Comparison of ENCODE assay signal across 7 mouse cellular contexts in the genomic region with DNA sequence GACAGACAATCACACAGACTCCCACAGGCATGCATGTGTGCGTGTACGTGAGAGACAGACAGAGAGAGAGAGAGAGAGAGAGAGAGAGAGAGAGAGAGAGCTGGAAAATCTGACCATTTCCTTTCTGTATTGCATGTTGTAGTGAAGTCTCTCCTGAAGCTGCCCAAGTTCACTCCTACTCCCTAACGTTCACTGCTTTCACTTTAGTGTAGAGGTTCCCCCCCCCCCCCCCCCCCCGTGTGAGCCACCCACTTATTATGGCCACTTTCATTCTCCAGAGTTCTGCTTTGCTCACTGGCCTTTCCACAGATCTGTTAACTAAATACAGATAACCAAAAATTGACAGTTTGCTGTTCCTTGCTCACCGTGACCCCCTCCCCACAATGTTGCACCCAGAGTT. TPM values are rescaled to one million over a fixed set of nuclear protein-coding genes. Genes with fewer than 3 reads are reported as not detected.
A peak's percentile ranks its signal among the peaks of the same experiment; 100 is the strongest.
DNase-seq lines count a peak whose midpoint lies in the region; ATAC-seq and TF ChIP-seq lines count a peak whose summit lies in the region.

No protein-coding gene starts in this region.

- H3K9ac ChIP-seq in heart, embryonic 13.5 days, result peak overlapping the region; percentile 59

- peak overlapping the region; percentile 63; the same call in 1 of the 2 replicates for H3K27ac ChIP-seq in heart, embryonic 13.5 days (replicated peaks)
- H3K27ac ChIP-seq in macrophage, result peak overlapping the region; percentile 52

- H3K9me3 ChIP-seq in G1E (replicated peaks), result no peaks in the 10 kb centered on the region
- no peaks in the 10 kb centered on the region for H3K9me3 ChIP-seq in heart, embryonic 13.5 days

- peaks cover 39% of the 10 kb centered on the region for H3K79me2 ChIP-seq in C2C12 (ENCODE audit: control insufficient read depth, insufficient read depth)
- H3K79me2 ChIP-seq in macrophage (ENCODE audit: inconsistent target), result peaks cover 40% of the 10 kb centered on the region

- H3K36me3 ChIP-seq in C2C12 (ENCODE audit: control insufficient read depth, insufficient read depth) (peaks cover 8% of the 10 kb centered on the region), G1E (replicated peaks) (peaks cover 5% of the 10 kb centered on the region), macrophage (ENCODE audit: inconsistent target) (no peaks in the 10 kb centered on the region)
- peaks cover 17% of the 10 kb centered on the region for H3K36me3 ChIP-seq in heart, embryonic 13.5 days

- H3K79me3 ChIP-seq in C2C12 (ENCODE audit: low read depth), result peaks cover 34% of the 10 kb centered on the region

- no peak for ATAC-seq in G1E (ENCODE audit: extremely low read depth, insufficient number of reproducible peaks, low FRiP score, poor library complexity, severe bottlenecking)
- no peak for ATAC-seq in heart, embryonic 13.5 days (ENCODE audit: extremely low read depth, insufficient number of reproducible peaks, low FRiP score, low TSS enrichment)

- DNase-seq in G1E (ENCODE audit: low spot score), result no peak
- no peak for DNase-seq in left cerebral cortex, adult 18-20 months (ENCODE audit: low spot score in 2 of 2)
- DNase-seq in testis, postnatal 10 days (ENCODE audit: low spot score), result no peak
- no peak for DNase-seq in kidney, postnatal 10 days

- peaks cover 34% of the 10 kb centered on the region for H3K4me1 ChIP-seq in G1E (ENCODE audit: insufficient read depth, low read depth, low read length)
- peaks cover 20% of the 10 kb centered on the region for H3K4me1 ChIP-seq in heart, embryonic 13.5 days

- H3K4me3 ChIP-seq in C2C12 (ENCODE audit: insufficient read depth, poor library complexity, severe bottlenecking), result no peak overlapping the region
- peak overlapping the region; percentile 60; the same call in 1 of the 2 replicates for H3K4me3 ChIP-seq in G1E (ENCODE audit: low read depth, low read length)
- H3K4me3 ChIP-seq in heart, embryonic 13.5 days, result peak overlapping the region; percentile 75
- peak overlapping the region; percentile 83; the same call in 1 of the 2 replicates for H3K4me3 ChIP-seq in macrophage (ENCODE audit: inconsistent target)

- H3K27me3 ChIP-seq in C2C12 (ENCODE audit: control insufficient read depth, insufficient read depth, insufficient read length) (no peaks in the 10 kb centered on the region), G1E (ENCODE audit: insufficient read depth, low read length) (no peaks in the 10 kb centered on the region)
- H3K27me3 ChIP-seq in heart, embryonic 13.5 days (replicated peaks), result no peaks in the 10 kb centered on the region

- WGBS in heart, embryonic 13.5 days, result 31% methylated on average over 4 of the region's 5 CpGs
- 0% methylated on average over 1 of the region's 5 CpGs for WGBS in macrophage (ENCODE audit: missing documents)

- H3ac ChIP-seq in C2C12 (ENCODE audit: control insufficient read depth, insufficient read length, low read depth), result peak overlapping the region; percentile 20

- TF ChIP-seq CTCF in C2C12 (IDR thresholded peaks at IDR 0.05; ENCODE audit: control insufficient read depth, insufficient read depth, insufficient read length) (no peak), G1E (IDR thresholded peaks at IDR 0.05; ENCODE audit: low read depth, low read length) (no peak)

- peak overlapping the region; percentile 67 for H3K4me2 ChIP-seq in heart, embryonic 13.5 days

TF ChIP-seq in C2C12, 6 proteins besides CTCF, POLR2A, EP300 and RAD21:
- TF ChIP-seq CEBPB (IDR thresholded peaks at IDR 0.05; ENCODE audit: low read depth), result no peak
- TF ChIP-seq MAX (IDR thresholded peaks at IDR 0.05), result no peak
- TF ChIP-seq MYOD1 (IDR thresholded peaks at IDR 0.05; ENCODE audit: control insufficient read depth, insufficient read length, low read depth), result no peak
- no peak for TF ChIP-seq USF1 (IDR thresholded peaks at IDR 0.05; ENCODE audit: low read depth)
- no peak for TF ChIP-seq MYOG (IDR thresholded peaks at IDR 0.05; ENCODE audit: control insufficient read depth, extremely low read depth, insufficient read length)
- no peak for TF ChIP-seq FOSL1 (IDR thresholded peaks at IDR 0.05; ENCODE audit: insufficient read depth, low read length, poor library complexity, severe bottlenecking)

RNA-seq across cellular contexts. Expression of a gene that starts 1.0 kb away (rescaled TPM):
- polyA plus RNA-seq in C2C12 (2012; fragmentation: generic; extraction: Trizol) (20.0 TPM), G1E (2012) (18.3 and 19.0 TPM in 2 replicates), macrophage (2018) (39.6 to 73.7 TPM (median 49.5 TPM) in 3 replicates)
- total RNA-seq in G1E (2014; fragmentation: Nextera tagmentation) (25.1 and 39.2 TPM in 2 replicates), G1E (2017) (27.5 and 30.4 TPM in 2 replicates)
- 40.1 and 46.2 TPM in 2 replicates for polyA plus RNA-seq in heart, embryonic 13.5 days (2015; fragmentation: Nextera tagmentation; extraction: Ambion mirVana)
- 100 to 1,000 TPM in 4 of 26 experiments, 10 to 100 TPM in 22; 36.1 to 127 (median 71.9) TPM for total RNA-seq in macrophage (2018; cell fraction: chromatin; rRNA removed)
- 10 to 100 TPM; 50.5 to 65.0 (median 60.0) TPM for total RNA-seq in macrophage (2018; cell fraction: cytosol; rRNA removed)
- 10 to 100 TPM; 33.3 to 96.1 (median 47.0) TPM for total RNA-seq in macrophage (2018; cell fraction: nucleus; rRNA removed)
- 10 to 100 TPM; 48.3 to 57.9 TPM for total RNA-seq in left cerebral cortex, adult 18-20 months (2021)

RNA-seq across cellular contexts. Expression of a gene that starts 33.1 kb away (rescaled TPM):
- 20.9 TPM for polyA plus RNA-seq in C2C12 (2012; fragmentation: generic; extraction: Trizol)
- 45.1 and 52.4 TPM in 2 replicates for total RNA-seq in G1E (2014; fragmentation: Nextera tagmentation)
- total RNA-seq in G1E (2017), result 39.1 and 41.8 TPM in 2 replicates
- polyA plus RNA-seq in G1E (2012), result 49.2 and 50.8 TPM in 2 replicates
- polyA plus RNA-seq in heart, embryonic 13.5 days (2015; fragmentation: Nextera tagmentation; extraction: Ambion mirVana), result 41.9 TPM in 2 replicates
- 10 to 100 TPM; 14.9 to 33.9 (median 25.7) TPM for total RNA-seq in macrophage (2018; cell fraction: chromatin; rRNA removed)
- total RNA-seq in macrophage (2018; cell fraction: cytosol; rRNA removed), result 10 to 100 TPM; 34.0 to 51.3 (median 43.6) TPM
- total RNA-seq in macrophage (2018; cell fraction: nucleus; rRNA removed), result 10 to 100 TPM; 28.3 to 39.3 (median 33.8) TPM
- polyA plus RNA-seq in macrophage (2018), result 21.0 to 43.0 TPM (median 38.5 TPM) in 3 replicates
- 10 to 100 TPM; 40.4 to 45.5 TPM for total RNA-seq in left cerebral cortex, adult 18-20 months (2021)
